Mouse (Mus musculus) layer of hippocampus, adult 8-10 months (tissue): ENCODE data around the gene Afap1l2. TPM values are rescaled to one million over a fixed set of nuclear protein-coding genes. Genes with fewer than 3 reads are reported as not detected.

Source experiments
- DNase-seq, 2 experiments: peaks; one replicate each; pipeline ENCODE4 v3.0.0; 2022; ENCODE audit warnings: low spot score in 2 of 2
- total RNA-seq, 4 experiments: library from RNA; stranded (reverse); gene quantifications; 2 replicates each; pipeline ENCODE4 v1.2.4; 2022

Afap1l2 gene
- total RNA-seq, 4 experiments from 2014 or later = 10.1 to 13.6 (median 12.0) TPM

GRCm38 (mm10) chr19:56976962-56977948, 30.8 kb downstream of the Afap1l2 start:
- DNase-seq = peak in 1 of 2 experiments; percentile 33

- no peak for DNase-seq
Measured at GRCm38 (mm10) chr19:56976515-56976914, 31.5 kb downstream of the Afap1l2 start.

GRCm38 (mm10) chr19:56975502-56975901, 32.5 kb downstream of the Afap1l2 start:
- no peak for DNase-seq

GRCm38 (mm10) chr19:56974159-56974558, 33.9 kb downstream of the Afap1l2 start:
- DNase-seq = peak in 1 of 2 experiments; percentile 8

- no peak for DNase-seq
Measured at GRCm38 (mm10) chr19:56972768-56973167, 35.3 kb downstream of the Afap1l2 start.

GRCm38 (mm10) chr19:56971347-56971746, 36.7 kb downstream of the Afap1l2 start:
- DNase-seq = no peak

GRCm38 (mm10) chr19:56963876-56964275, 44.2 kb downstream of the Afap1l2 start:
- no peak for DNase-seq

GRCm38 (mm10) chr19:56959601-56960000, 48.4 kb downstream of the Afap1l2 start:
- DNase-seq = no peak

- no peak for DNase-seq
Measured at GRCm38 (mm10) chr19:56959057-56959456, 49.0 kb downstream of the Afap1l2 start.

- DNase-seq = no peak
Measured at GRCm38 (mm10) chr19:56958582-56959021, 49.4 kb downstream of the Afap1l2 start.

GRCm38 (mm10) chr19:56958011-56958410, 50.0 kb downstream of the Afap1l2 start:
- no peak for DNase-seq

- peak in 1 of 2 experiments; percentile 10 for DNase-seq
Measured at GRCm38 (mm10) chr19:56955568-56956513, 52.2 kb downstream of the Afap1l2 start.

- no peak for DNase-seq
Measured at GRCm38 (mm10) chr19:56954857-56955256, 53.2 kb downstream of the Afap1l2 start.

- no peak for DNase-seq
Measured at GRCm38 (mm10) chr19:56953856-56954255, 54.2 kb downstream of the Afap1l2 start.

- no peak for DNase-seq
Measured at GRCm38 (mm10) chr19:56950818-56951217, 57.2 kb downstream of the Afap1l2 start.

- DNase-seq = no peak
Measured at GRCm38 (mm10) chr19:56949868-56950267, 58.2 kb downstream of the Afap1l2 start.

GRCm38 (mm10) chr19:56947971-56948610, 59.9 kb downstream of the Afap1l2 start:
- DNase-seq = no peak

GRCm38 (mm10) chr19:56946727-56947126, 61.3 kb downstream of the Afap1l2 start:
- no peak for DNase-seq

GRCm38 (mm10) chr19:56946277-56946676, 61.8 kb downstream of the Afap1l2 start:
- DNase-seq = no peak

GRCm38 (mm10) chr19:56945621-56946020, 62.4 kb downstream of the Afap1l2 start:
- DNase-seq = no peak

- DNase-seq = no peak
Measured at GRCm38 (mm10) chr19:56944826-56945225, 63.2 kb downstream of the Afap1l2 start.
